Mouse (Mus musculus): ENCODE results near the gene Fignl1. TPM values are rescaled to one million over a fixed set of nuclear protein-coding genes. Genes with fewer than 3 reads are reported as not detected.

The Fignl1 gene
- total RNA-seq, 2 experiments from 2014 or later = 0.81 to 1.8 TPM

Other genes starting within 250 kb of the Fignl1 start
- not detected for gene 4930512M02Rik, start 181.1 kb downstream of the Fignl1 start, total RNA-seq (2021)
- gene Ikzf1, start 124.0 kb downstream of the Fignl1 start, total RNA-seq (2021) = 1 to 10 TPM; 1.5 to 2.1 TPM
- gene Ddc, start 89.2 kb upstream of the Fignl1 start, total RNA-seq (2021) = 1 to 10 TPM; 2.1 to 2.4 TPM
- gene Grb10, start 229.7 kb upstream of the Fignl1 start, total RNA-seq (2021) = 100 to 1,000 TPM in 1 of 2 experiments, 10 to 100 TPM in 1; 66.6 to 110 TPM